Mouse (Mus musculus) layer of hippocampus, adult 9-10 months (tissue): ENCODE measurements around the gene Trmt112.

Experiments
- DNase-seq: peaks from one replicate; pipeline ENCODE4 v3.0.0; 2022; ENCODE audit warnings: low spot score

The Trmt112 gene

GRCm38 (mm10) chr19:6948186-6948585 lies 38.7 kb downstream of the Trmt112 start:
- DNase-seq: no peak

- no peak for DNase-seq
Observed at GRCm38 (mm10) chr19:6949532-6949931, 40.0 kb downstream of the Trmt112 start.

DNA sequence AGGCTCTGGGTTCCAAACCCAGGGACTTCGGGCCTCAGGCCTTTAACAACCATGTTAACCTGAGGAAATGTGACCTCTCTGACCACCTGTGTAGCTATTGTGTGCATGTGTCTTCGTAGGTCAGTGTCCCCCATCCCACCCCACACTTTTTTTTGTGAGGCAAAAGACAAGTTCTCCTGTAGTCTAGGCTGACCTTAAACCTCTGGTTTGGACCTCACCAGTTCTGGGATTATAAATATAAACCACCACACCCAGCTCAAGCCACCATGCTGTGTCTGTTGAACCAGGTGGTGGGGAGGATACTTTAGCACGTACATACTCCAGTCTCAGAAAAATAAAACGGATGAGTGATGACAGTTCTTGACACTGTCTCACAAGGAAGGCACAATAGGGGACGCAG lies 40.5 kb downstream of the Trmt112 start:
- DNase-seq: no peak

DNA sequence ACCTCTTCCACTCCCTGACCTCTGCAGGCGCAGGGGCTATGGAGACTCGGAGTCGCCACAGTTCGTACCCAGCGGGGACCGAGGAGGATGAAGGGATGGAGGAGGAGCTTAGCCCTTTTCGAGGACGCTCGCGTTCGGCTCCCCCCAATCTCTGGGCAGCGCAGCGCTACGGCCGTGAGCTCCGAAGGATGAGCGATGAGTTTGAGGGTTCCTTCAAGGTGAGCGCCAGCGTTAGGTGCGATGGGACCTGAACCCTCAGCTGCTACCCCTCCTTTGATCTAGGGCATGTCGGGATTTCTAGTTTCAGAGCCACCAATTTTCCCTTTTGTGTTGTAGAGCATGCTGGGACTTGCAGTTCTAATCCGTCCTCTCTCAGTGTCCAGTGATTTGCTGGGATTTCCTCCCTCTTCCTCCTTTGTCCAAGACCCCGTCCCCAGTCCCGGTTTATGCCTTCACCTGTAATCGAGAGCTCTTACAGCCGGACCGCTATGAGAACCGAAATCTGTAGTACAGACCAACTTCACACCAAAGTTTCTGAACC lies 41.2 kb downstream of the Trmt112 start:
- DNase-seq: peak; percentile 49

DNA sequence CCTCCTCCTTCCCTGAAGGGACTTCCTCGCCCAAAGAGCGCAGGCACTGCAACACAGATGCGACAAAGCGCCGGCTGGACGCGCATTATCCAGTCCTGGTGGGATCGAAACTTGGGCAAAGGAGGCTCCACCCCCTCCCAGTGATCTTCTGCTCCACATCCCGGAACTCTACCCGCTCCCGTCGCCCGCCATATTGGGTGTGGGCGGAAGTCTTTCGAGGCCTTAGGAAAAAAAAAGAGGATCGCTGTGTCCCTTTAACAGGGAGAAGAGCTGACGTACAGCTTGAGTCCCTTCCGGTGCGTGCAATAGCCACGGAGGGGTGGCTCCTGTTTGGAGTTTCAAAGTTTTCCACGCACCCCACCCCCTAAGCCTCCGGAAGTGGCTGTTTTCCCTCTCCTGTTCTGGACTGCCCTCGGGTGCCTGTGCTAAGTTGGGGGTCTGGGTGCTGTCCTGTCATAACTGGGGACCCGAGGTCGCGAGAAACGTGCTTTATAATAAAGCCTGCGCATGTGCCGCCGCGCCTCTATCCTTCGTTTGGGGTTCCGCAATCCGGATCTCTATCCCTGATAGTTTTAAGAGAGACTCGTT lies 42.0 kb downstream of the Trmt112 start:
- DNase-seq: peak; percentile 85

DNA sequence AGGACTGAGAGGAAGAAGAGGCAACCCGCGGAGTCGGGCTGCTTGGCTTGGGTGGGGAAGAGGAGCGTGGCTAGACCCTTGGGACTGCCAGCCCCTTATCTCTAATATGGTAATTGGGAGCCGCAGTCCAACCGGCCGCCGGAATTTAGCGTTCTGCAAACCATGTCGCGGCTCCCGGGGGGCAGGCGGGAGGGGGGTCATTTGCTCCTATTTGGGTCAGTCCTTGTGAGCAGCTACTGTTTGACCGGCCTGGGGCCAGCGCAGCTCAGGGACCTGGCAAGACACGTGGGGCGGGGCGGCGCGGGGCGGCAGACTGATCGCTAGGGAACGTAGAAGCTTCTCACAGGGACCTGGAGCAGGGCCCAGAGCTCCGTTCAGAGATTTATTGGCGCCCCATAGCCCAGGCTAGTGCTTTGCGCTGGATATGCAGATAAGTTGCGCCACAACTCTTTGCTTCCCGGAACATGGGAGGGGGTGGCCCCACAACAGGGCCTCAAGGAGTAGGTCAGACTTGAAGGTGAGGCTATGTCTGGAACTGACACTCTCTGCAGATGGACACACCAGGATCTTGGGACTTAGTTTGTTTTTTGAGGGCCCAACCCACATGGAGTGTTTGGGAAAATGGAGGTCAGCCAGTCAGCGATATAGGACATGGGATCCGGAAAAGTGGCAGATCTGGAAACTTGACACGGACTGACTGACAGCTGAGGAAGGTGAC lies 42.7 kb downstream of the Trmt112 start:
- no peak for DNase-seq

GRCm38 (mm10) chr19:6952712-6953037 lies 43.2 kb downstream of the Trmt112 start:
- DNase-seq: no peak

DNA sequence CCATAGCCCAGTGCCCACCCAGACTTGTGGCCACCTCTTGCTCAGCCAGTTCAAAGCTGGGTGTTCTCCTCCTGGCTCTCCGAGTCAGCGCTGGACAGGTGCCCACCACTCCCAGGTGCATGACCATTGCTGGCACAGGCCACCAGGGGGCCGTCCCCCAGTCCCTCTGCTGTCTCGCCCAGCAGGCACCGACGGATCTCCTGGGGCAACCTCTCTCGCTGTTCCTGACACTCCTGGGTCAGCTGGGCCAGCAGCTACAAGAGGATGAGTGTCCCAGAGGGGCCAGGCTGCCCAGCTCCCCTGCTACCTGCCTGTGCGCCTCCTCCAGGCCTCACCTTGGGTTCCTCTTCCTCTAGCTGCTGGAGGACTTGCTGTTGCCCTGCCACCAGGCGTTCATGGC lies 44.5 kb downstream of the Trmt112 start:
- no peak for DNase-seq

DNA sequence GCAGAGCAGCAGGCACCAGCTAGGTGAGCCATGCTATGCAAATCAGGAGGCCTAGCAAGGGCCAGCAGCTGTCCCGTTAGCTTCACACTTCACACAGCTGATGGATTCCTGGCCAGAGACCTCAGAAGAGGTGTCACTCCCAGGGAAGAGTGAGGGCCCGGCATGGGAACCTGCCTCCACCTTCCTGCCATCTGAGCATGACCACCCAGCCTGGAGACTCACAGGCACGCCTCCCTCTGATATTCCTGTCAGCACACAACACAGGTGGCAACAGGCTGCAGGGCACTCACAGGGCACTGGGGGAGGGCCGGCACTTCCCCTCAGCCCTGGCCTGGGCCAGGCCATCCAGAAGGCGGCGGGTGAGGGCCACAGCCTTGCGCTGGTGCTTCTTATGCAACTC lies 45.9 kb downstream of the Trmt112 start:
- DNase-seq: no peak

- DNase-seq: no peak
Observed at GRCm38 (mm10) chr19:6956461-6956860, 47.0 kb downstream of the Trmt112 start.
